Mouse (Mus musculus) spleen, adult 2 months (tissue): Measurements from ENCODE around the gene Atpaf2. TPM values are rescaled to one million over a fixed set of nuclear protein-coding genes. Genes with fewer than 3 reads are reported as not detected.

Experiments used
- DNase-seq, 2 experiments: peaks; one replicate each; pipeline versions ENCODE4 v3.0.0 to v3.0.0-alpha.2; 2012 to 2021; ENCODE audit warnings: low spot score in 2 of 2, low read depth in 1 of 2
- H3K27ac ChIP-seq: fragments of 200-500 bp; 2 replicates; pipeline ENCODE4 v1.5.1; 2012; ENCODE audit warnings: low read length, inconsistent platforms; ENCODE audit not compliant: insufficient read depth
- H3K27me3 ChIP-seq: fragments of 200-500 bp; 2 replicates; pipeline ENCODE4 v1.6.1; 2012; ENCODE audit warnings: mild to moderate bottlenecking, moderate library complexity, low read length, inconsistent platforms; ENCODE audit not compliant: control insufficient read depth, insufficient read depth
- H3K36me3 ChIP-seq: fragments of 200-500 bp; 2 replicates; pipeline ENCODE4 v1.6.1; 2012; ENCODE audit warnings: mild to moderate bottlenecking, low read length, inconsistent platforms; ENCODE audit not compliant: control insufficient read depth, insufficient read depth
- H3K4me1 ChIP-seq: fragments of 200-500 bp; 2 replicates; pipeline ENCODE4 v1.6.1; 2011; ENCODE audit warnings: inconsistent platforms; ENCODE audit not compliant: control insufficient read depth, insufficient read depth, insufficient read length
- H3K4me3 ChIP-seq: fragments of 200-500 bp; 2 replicates; pipeline ENCODE4 v1.5.1; 2011; ENCODE audit warnings: mild to moderate bottlenecking, inconsistent platforms; ENCODE audit not compliant: insufficient read depth, insufficient read length; ENCODE audit errors: extremely low read depth
- CTCF ChIP-seq: fragments of 200-500 bp; IDR thresholded peaks from 2 replicates; pipeline ENCODE4 v1.5.1; 2011; ENCODE audit warnings: mild to moderate bottlenecking, inconsistent platforms; ENCODE audit not compliant: insufficient read depth, insufficient read length, insufficient replicate concordance; ENCODE audit errors: extremely low read depth
- POLR2A ChIP-seq: fragments of 200-500 bp; IDR thresholded peaks from 2 replicates; pipeline ENCODE4 v1.6.1; 2011; ENCODE audit warnings: low read depth, low read length, inconsistent platforms
- WGBS: fragments of 180-500 bp; shearing (Covaris S2); methylation state at CpG from one replicate; pipeline ENCODE4 v1.1.7; 2018; 5-methylcytosine and 5-hydroxymethylcytosine counted together
- polyA plus RNA-seq: library from polyadenylated mRNA; depleted of rRNA; stranded (reverse); fragments of >200 nt; gene quantifications from 2 replicates; pipeline ENCODE4 v1.2.3, GENCODE M21; 2012

The Atpaf2 gene
- polyA plus RNA-seq, 1 experiment = 15.1 TPM

DNA sequence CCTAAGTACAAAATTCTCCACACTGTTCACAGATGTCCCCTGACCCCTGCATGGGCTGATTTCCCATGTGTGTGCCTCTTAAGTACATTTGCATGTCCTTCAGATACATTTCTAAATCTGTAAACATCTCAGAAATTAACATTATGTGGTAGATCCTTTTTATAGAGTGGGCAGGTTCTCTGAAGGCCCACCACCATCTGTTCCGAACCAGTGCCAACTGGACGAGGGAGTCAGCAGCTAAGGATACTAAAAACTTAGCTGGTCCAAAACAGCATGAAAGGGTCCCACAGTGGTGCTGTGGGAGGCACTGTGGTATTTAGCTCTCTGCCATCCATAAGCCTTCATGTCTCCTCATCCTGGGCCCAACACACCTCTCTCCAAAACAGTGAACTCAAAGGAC is 21.1 kb downstream of the Atpaf2 start:
- H3K27ac ChIP-seq = no peak overlapping the region
- no peaks in the 10 kb centered on the region for H3K4me1 ChIP-seq
- H3K27me3 ChIP-seq = no peaks in the 10 kb centered on the region
- 93% methylated on average over 2 of the region's 2 CpGs for WGBS
- no peak for DNase-seq
- TF ChIP-seq POLR2A = no peak
- no peak for TF ChIP-seq CTCF
- H3K36me3 ChIP-seq = peaks cover 13% of the 10 kb centered on the region
- no peak overlapping the region for H3K4me3 ChIP-seq

DNA sequence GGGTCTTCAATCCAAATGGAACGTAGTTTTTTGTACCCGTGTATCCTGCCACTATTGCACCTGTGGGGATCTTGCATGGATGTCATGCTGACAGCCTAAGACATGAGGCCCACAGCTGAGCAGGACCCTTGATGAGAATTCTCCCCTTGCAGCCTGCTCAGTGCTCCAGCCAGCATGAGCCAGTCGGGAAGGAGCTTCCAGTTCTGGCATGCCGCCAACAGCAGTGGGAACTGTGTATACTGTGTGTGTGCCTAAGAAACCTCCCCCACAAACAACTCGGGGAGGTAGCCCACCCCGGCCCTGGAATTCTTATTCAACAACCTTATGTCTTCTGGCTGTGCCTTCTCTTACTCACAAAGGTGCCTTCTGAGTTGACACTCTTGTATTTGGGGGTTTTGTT is 21.7 kb downstream of the Atpaf2 start:
- TF ChIP-seq CTCF (no peak), POLR2A (no peak)
- 88% methylated on average over 6 of the region's 6 CpGs for WGBS
- Histone ChIP-seq H3K27me3 (no peaks in the 10 kb centered on the region), H3K36me3 (peaks cover 11% of the 10 kb centered on the region), H3K27ac (no peak overlapping the region), H3K4me3 (no peak overlapping the region), H3K4me1 (no peaks in the 10 kb centered on the region)
- DNase-seq = no peak

DNA sequence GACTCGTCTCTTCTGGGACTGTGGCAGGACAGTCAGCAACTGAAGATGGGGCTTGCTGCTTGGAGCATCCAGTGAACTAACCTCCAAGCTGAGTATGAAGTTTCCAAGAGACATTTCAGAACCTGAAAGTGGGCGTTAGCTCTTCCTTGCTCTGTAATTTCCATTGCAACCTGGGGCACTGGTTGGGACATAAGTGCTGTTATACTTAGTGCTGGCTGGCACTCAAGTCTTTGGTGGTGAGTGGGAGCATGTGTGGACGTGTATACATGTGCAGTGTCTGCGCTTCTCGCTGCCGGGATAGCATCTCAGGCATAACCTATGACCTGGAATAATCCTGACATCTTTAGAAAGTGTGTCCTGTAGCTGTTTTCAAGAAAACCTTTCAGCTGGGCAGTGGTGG is 26.9 kb downstream of the Atpaf2 start:
- DNase-seq = no peak
- H3K4me1 ChIP-seq = no peaks in the 10 kb centered on the region
- no peak overlapping the region for H3K27ac ChIP-seq
- H3K27me3 ChIP-seq = no peaks in the 10 kb centered on the region
- no peak overlapping the region for H3K4me3 ChIP-seq
- WGBS = 82% methylated on average over 6 of the region's 6 CpGs
- H3K36me3 ChIP-seq = no peaks in the 10 kb centered on the region
- TF ChIP-seq POLR2A (no peak), CTCF (no peak)

DNA sequence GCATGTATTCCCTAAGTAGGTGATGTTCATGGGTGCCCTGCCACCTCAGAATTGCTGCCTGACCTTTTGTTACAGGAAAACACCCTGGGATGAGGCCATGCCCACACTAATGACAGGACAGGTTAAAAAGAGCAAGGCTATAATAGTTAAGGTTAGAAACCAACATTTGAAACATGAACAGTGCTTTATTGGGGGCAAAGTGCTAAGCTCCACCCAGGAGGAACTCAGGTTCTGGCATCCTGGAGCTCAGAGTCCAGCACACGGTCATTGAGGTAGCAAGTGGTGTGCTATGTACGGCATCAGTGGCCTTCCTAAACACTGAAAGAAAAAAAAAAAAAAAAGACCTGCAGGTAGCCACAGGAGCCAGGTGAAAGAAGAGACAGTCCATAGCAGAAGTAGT is 30.3 kb downstream of the Atpaf2 start:
- Histone ChIP-seq H3K27me3 (no peaks in the 10 kb centered on the region), H3K4me1 (no peaks in the 10 kb centered on the region), H3K27ac (no peak overlapping the region), H3K36me3 (no peaks in the 10 kb centered on the region), H3K4me3 (no peak overlapping the region)
- 86% methylated on average over 2 of the region's 2 CpGs for WGBS
- no peak for DNase-seq
- TF ChIP-seq POLR2A (no peak), CTCF (no peak)

DNA sequence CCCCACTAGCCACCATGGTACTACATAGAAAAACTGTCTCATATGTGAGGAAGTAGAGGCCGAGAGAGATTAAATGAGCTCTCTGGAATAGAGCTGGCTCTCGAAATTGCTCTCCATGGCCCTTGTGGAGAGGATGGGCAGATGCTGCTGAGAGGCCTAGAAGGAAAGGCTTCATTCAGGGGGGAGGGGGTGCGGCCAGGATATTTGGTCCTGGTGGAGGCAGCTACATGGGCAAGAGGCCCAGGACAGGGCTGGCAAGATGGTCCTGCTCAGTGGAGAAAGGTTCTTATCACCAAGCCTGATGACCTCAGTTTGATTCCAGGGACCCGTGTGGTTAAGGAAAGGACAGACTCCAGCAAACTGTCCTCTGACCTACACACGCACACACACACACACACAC is 32.3 kb downstream of the Atpaf2 start:
- H3K4me1 ChIP-seq = no peaks in the 10 kb centered on the region
- WGBS = 88% methylated on average over 5 of the region's 5 CpGs
- DNase-seq = no peak
- no peaks in the 10 kb centered on the region for H3K36me3 ChIP-seq
- H3K4me3 ChIP-seq = no peak overlapping the region
- no peak for TF ChIP-seq POLR2A
- no peak for TF ChIP-seq CTCF
- H3K27me3 ChIP-seq = no peaks in the 10 kb centered on the region
- H3K27ac ChIP-seq = no peak overlapping the region

DNA sequence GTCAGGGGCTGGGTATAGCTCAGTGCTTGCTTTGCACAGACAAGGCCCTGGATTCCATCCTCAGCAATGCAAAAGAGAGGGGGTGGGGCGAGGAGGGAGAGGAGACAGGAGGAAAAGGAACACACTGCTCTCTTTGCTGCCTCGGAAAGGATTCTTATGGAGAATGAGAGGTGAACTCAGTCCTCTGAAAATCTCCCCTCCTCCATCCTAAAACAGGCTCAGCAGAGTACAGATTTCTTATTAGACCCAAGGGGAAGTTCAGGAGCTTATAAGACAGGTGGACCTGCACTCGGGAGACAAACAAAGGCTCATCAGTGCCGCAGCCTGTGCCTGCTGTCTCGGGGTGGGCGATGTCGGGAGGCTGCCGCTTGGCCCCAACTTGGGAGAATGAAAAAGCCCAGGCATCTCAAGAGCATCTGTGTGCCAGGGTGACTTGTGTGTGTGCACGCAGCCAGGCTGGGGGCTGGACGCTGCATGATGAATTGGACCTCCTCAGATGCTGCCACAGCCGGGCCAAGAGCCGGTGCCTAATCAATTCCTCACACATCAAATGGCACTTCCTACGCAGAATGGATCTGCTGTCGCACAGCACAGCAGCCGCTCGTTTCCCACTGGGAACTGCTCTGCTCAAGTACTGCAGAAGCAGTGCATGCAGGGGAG is 33.4 kb downstream of the Atpaf2 start:
- TF ChIP-seq CTCF = no peak
- no peak for TF ChIP-seq POLR2A
- DNase-seq = no peak
- no peaks in the 10 kb centered on the region for H3K27me3 ChIP-seq
- H3K27ac ChIP-seq = no peak overlapping the region
- no peak overlapping the region for H3K4me3 ChIP-seq
- H3K36me3 ChIP-seq = no peaks in the 10 kb centered on the region
- H3K4me1 ChIP-seq = no peaks in the 10 kb centered on the region
- 56% methylated on average over 16 of the region's 16 CpGs for WGBS

DNA sequence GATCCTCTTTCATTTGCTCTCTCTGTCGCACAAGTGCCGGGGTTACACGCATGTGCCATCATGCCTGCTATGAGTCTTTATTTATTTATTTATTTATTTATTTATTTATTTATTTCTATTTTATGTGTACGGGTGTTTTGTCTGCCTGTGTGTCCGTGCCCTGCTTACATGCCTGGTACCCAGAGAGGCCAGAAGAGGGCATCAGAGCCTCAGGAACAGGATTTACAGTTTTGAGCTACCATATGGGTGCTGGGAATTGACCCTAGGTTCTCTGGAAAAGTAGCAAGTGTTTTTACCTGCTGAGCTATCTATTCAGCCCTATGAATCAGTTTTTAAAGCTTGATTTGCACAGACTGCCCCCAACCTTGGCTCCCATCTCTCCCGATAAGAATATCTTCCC is 34.7 kb downstream of the Atpaf2 start:
- Histone ChIP-seq H3K36me3 (no peaks in the 10 kb centered on the region), H3K4me3 (no peak overlapping the region), H3K4me1 (no peaks in the 10 kb centered on the region), H3K27ac (no peak overlapping the region), H3K27me3 (no peaks in the 10 kb centered on the region)
- TF ChIP-seq POLR2A (no peak), CTCF (no peak)
- DNase-seq = no peak
- WGBS = 87% methylated on average over 6 of the region's 6 CpGs
